Mouse (Mus musculus) frontal cortex, postnatal 36 days (tissue): Measurements from ENCODE around the gene Vps36.
A peak's percentile ranks its signal among the peaks of the same experiment; 100 is the strongest.

Source experiments
- DNase-seq, 2 experiments: peaks; one replicate each; pipeline ENCODE4 v3.0.0; 2022; ENCODE audit warnings: low spot score in 2 of 2

Gene Vps36

DNA sequence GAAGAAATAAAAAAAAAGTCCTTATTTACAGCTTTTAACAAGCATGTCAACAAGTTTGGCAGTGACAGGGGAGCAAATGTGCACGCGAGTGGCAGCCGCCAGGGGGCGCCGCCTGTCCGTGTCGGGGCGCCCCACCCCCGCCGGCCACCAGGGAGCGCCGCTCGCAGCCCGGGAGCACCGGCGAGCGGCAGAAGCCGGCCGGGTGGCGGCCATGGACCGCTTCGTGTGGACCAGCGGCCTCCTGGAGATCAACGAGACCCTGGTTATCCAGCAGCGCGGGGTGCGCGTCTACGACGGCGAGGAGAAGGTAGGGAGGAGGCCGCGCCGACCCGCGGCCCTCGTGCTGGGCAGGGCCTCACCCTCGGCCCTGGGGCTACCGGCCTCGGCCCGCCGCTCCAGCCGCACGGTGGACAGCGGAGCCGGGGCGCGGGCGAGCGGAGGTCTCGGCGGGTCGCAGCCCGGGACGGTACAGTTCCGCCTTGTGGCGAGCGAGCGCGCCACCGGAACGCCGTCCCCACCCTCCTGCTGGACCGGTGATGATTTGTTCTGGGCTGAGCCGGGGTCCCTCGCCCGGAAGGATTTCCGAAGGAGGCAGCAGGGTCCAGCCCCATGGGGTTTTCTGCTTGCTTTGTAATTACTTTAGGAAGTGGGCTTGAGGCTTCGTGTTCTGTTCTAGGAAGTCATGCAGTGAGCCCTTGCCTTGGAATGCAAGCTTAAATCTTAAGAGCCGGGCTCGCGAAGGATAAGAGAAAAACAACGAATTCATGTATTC, at the start of gene Vps36:
Gene Vps36, plus strand, starts transcription at position 150 of the 772 bp plus-strand sequence.
- DNase-seq: peak; percentile 85 to 87

DNA sequence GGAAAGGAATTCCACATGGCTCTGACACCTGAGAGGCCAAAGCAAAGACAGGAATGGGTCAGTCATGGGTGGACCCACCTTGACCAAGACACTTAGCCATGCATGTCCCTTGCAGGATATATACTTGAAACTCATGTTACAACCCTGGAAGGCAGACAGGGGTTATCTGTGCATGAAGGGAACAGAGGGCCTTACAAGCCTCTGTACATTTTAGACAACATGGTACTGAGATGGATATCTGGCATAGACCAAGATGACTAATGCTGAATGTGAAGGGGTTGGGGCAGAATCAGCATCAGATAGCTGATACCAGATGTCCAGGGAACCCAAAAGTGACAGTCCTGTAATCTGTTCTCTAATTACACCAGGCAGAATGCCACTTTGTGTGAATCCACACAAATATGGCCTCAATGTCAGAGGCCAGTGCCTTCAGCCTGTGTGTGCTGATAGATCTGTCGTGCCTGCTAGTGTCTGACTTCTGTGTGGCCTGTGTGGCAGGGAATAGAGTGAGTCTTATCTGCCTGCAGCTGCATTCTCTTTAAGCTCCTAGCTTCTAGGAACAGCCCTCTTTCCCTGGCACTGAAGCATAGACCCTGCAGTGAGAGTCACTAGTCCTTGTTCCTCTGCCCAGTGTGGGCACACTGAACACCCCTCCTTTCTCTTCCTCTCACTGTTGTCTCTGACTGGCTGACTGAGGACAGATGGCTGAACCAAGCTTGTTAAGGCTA, 48.7 kb upstream of the Vps36 start:
- no peak for DNase-seq

DNA sequence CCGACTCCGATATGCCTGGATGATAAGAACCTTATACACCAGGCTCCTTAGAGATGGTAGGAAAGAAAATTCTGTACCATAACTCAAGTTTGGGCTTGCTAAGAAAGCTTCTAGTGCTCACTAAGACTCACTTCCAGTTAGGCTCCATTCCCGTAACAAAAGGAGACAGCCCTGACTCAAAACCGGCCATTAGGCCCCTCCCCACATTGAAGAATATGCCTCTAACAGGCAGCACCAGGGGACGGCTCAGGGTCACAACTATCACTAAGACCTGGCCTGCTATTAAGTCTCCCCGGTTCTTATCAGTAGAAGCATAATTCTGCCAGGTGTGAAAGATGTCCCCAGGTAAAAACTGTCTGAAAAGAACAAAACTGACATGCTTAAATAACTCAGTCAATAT, 46.8 kb upstream of the Vps36 start:
- DNase-seq: no peak

DNA sequence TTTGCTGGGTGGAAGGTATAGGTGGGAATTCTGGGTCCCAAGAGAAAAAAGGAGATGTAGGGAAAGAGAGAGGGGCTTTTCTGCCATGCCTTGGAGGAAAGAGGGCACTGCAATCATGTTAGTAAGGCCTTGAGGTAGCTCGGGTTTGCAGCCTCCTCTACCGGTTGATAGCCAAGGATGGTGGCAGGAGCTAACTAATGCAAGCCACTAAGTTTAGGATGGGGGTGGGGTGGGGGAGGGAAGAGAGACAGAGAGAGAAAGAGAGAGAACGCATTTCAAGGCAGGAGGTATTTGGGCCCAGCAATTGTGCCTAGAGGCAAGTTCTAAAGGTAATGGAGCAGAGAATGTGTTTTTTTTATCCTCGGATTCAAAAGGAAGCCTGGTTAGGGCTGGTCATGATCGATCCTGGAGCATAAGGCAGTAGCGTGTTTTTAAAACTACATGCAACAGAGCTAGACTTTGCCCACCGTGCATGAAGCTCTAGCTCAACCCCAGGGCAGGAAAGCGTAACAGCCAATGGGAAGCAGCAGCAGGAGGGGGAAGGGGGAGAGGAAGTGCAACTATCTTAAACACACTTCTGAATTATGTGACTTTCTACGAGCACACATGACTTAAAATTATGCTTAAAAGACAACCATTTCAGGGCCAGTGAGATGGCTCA, 44.8 kb upstream of the Vps36 start:
- no peak for DNase-seq

DNA sequence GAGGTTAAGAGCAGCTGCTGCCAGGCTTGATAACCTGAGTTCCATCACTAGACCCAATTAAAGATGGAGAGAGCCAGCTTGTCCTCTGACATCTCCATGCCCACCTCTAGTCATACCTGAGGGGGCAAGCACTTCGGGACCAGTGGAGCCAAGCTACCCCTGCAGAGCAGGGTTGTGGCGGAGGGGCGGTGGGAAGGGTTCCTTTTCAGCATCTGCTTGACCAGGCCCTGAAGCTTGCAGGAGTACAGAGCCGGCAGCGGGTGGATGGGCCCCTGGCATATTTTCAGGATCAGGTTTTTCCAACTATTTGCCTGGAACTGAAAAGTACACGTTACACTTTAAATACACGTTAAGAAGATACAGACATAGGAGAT, 44.3 kb upstream of the Vps36 start:
- DNase-seq: no peak

DNA sequence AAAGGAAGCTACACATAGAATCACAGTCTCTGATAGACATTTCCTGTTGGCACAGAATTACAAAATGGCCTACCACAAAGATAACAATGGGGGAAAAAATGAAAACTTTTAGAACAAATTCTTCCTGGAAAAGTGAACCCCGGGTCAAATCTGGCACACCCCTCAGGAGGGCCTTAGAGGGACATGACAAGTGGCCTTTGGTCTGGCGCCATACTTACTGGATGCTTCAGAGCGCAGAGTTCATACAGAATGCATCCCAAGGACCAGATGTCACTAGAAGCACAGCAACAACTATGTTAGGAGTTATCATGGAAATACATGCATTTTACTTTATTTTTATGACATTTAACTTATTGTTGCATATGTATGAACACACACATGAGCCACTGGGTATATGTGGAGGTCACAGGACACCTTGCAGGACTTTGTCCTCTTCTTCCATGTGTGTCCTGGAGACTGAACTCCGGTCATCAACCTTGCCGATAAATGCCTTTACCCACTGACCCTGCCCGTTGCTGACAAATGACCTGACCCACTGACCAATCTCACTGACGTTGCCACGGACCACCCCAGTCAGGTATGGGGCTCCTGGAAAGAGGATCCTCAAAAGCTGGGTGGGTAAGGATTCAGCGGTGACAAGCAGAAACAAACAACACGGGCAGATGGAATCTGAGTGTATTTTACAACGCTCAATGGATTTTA, 42.8 kb upstream of the Vps36 start:
- DNase-seq: no peak

DNA sequence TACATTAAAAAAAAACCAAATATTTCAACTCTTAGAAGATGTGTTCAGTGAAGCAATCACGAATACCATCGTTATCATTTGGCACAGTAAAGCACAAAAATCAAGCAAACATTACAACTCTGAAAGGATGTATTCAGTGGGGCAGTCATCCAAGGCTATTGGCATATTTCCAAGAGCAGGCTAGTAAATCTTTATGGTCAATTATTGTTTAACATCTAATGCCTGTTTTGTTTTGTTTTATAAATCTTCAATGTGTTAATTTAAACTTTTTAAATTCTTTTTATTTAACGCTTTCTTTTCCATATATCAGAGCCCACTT, 42.3 kb upstream of the Vps36 start:
- no peak for DNase-seq

DNA sequence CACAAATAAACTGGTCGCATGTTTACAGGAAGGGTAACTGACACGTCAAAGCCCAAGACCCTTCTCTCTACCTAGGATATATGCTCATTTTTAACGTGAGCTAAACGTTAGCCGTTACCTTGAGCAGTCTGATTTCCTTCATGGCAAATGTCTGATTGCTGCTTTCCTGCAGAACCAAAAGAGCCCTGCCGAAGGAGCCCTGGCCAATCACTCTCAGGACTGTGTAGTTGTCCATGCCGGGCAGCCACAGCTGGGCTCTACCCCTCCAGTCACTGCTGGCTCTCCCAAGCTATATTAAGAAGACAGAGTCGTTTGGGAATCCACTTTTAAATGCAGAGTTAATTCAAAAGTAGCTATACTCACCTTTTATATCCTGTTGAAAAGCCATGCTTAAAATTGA, 30.4 kb upstream of the Vps36 start:
- no peak for DNase-seq

DNA sequence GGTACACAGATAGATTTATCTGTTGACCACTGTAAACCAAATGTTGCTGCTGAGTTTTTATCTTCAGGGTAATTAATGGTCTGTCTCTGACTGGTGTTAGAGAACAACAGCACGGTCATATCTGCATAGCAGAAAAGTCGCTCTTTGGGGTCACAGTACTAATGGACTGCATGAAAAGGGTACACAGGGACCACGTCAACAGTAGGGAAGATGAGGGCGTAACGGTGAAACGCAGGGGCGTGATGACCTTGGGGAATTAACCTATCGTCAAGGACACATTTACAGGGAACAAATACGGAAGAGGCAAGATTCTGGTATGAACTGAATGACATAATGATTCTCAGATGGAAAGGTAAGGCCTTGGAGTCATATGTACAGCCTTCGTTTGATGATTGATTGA, 28.2 kb upstream of the Vps36 start:
- DNase-seq: no peak

DNA sequence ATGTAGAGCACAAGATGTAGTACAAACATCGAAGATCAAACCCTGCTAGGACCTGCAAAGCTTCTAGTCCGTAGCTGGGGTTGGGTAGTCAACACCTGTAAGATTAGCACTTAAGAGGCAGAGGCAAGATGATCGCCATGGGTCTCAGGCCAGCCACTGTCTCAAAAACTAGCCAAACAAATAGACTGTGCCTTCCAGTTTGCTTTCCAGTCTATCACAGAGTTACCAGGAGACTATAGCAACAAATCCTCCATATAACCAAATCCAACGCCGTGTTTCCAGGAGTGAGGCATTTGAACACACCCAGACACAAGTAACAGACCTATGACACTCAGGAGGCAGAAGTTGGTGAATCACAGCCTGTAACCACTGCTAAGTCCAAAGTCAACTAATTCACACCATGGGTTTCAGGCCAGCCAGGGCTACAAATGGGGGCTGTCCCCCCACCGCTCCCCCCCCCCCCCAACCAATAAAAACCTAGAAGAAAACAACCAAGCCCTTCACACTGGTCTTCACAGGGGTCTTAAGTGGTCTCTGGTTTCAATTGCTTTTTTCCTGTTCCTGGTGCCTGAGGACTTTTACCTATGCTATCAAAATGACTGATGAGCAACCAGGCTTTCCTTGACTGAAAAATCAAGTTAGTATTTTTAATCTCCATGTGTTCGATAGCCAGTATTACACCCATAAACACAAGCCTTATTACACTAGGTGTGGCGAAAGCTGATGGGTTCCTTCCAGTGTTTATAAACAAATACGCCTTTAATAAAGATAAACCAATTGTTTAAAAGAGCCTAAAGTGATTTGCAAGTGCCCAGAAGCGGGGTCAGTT, 27.1 kb upstream of the Vps36 start:
- DNase-seq: no peak

DNA sequence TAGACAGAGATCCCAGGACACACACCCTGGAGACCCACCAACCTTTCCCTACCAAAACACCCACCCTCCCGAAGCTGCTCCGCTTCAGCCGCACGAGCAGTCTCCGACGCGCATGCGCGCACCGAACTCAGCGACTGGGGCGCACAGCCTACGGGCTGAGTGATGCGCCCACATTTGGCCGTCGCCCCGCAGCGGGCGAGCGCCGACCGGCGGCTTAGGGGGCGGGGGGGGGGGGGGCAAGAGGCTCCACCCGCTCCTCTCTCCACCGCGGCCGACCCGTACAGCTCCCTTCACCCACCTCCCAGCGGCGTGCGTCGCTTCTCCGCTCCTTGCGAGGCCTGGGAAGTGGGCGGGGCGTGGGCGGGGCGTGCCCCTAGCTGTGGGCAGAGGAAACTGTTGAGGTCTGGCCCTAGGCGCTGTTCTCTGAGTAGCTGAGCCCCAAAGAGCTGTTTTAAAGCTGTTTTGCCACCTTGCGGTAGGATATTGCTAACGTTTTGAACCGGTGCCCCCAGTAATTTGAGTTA, 26.5 kb upstream of the Vps36 start, which contains the start of gene Nek3:
Gene Nek3, minus strand, starts transcription at position 356 of the 524 bp plus-strand sequence.
- peak; percentile 72 to 73 for DNase-seq

DNA sequence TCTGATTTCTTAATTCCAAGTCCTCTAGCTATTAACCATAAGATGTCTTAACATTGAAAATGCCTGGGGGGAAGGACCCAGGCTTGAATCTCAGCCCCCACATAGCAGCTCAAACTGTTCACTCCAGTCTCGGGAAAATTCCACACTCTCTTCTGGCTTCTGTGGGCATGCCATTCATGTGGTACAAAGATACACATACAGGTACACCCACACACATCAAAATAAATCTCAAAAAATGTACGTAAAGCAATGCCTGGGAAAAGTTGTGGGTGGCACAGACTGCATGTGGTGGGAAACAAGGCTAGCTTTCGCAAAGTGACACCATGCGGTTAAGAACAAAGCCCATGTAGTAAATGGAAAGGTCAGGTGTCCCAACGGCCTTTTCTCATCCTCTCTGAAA, 23.4 kb upstream of the Vps36 start:
- DNase-seq: peak in 1 of 2 experiments; percentile 31

DNA sequence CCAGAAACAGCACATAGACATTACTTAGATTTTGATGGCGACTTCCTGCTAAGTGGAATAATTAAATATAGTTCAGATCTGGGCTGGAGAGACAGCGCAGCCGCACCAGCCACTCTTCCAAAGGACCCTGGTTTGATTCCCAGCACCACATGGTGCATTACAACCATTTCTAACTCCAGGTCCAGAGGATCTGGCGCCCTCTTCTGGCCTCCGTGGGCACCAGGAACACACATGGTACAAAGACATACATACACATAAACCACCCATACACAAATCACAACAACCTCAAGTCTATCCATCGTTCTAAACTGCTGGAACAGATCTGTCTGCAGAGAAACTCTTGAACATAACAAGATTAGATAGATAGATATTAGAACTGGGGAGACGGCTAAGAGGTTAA, 16.6 kb upstream of the Vps36 start:
- no peak for DNase-seq

DNA sequence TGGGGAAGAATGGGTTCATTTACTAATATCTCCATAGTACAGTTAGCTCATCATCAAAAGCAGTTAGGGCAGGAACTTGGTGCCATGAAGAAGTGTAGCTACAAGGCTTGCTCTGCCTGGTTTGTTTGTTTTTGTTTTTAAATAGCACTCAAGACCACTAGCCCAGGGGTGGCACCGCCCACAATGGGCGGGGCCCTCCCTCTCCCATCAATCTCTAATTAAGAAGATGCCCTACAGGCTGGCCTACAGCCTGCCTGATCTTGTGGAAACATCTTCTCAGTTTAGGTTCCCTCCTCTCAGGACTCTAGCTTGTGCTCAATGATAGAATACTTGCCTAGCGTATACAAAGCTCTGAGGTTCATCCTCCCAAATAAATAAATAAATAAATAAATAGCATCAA, 7.7 kb upstream of the Vps36 start:
- DNase-seq: no peak

DNA sequence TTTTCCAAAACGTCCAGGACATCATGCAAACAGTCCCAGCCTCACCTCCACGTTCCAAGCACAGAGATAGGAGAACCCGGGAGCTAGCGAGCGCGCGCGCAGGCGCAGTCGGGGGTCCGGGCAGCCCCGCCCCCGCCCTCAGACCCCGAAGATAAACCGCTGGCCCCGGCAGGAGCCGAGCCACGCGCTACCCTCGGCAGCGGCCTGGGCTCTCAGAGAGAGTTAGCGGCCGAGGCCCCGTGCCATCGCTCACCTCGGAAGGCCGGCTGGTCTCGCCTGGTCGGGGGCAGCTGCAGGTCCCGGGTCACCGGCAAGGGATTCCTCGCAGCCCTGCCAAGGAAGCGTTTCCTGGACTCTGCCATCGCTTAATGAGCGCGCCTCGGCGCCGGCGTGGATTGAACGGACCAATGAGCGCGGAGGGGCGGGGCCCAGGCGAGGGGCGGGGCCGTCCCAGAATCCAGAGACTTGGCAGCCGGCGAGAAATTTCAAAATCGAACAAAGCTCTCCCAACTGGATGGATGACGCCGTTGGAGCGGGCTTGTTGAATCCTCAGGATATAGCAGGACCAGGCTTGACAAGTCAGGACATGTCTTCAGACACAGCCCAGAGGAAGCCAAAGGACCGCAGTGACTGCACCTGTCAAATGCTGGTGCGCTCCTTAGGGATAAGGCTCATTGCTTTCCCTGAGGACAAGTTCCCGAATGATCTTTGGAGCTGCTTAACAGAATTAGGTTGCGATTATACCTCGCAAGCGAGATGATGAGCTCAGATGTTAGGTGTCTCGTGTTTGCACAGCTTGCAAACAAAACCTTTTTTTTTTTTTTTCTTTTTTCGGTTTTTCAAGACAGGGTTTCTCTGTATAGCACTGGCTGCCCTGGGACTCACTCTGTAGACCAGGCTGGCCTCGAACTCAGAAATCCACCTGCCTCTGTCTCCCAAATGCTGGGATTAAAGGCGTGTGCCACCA, 6.9 kb upstream of the Vps36 start, which contains the start of gene Ckap2:
Gene Ckap2, minus strand, starts transcription at position 389 of the 967 bp plus-strand sequence.
- DNase-seq: peak; percentile 82 to 84

DNA sequence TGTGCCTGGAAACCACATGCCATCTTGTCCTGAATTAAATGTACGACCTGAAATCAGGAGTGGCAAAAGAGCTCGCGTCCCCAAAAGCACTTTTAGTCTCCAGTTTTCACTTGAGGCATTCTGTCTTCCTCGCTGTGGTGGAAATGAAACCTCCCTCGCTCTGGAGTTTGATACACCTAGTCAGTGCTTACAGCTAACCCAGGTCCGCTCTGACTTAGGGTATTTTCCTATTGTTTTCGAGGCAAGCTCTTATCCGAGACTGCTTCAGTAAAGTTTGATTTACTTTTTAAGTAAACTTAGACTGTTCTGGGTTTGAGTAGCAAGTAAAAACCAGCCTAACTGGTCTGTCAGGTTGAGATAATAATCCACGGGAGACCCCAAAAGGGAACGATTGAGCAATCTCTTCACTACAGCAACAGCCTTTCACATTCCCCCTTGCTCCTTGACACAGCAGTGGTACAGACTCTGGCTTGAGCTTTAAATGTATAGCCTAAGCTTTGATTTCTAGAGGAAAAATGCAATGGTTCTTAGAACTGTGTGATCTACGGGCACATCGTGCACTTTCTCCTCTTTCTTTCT, 912 bp downstream of the Vps36 start:
- no peak for DNase-seq

DNA sequence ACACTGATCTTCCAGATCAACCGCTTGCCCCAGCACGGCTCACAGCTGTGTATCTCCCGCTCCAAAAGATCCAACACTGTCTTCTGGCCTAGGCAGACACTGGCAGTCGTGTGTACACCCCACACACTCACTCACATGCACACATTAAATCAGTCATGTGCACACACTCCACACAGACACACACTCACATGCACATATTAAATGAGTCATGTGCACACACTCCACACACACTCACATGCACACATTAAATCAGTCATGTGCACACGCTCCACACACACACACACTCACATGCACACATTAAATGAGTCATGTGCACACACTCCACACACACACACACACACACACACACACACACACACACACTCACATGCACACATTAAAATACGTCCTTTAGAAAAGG, 5.3 kb downstream of the Vps36 start:
- no peak for DNase-seq

DNA sequence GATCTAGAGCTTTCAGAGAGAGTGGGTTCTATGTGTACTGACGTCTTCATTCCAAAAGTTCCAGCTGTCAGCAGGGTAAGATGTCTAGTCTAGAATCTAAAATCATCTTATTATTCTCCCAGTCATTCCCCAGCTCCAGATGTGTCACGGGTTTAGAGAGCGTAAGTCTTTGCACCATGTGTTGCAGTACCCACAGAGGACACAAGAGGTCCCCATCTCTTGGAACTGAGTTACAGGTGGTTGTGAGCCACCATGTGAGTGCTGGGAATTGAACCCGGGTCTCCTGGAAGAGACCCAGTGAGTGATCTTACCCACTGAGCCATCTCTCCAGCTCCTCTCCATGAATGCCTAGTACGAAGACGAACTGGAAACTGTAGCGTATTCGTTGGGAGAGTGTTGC, 6.9 kb downstream of the Vps36 start:
- DNase-seq: no peak

DNA sequence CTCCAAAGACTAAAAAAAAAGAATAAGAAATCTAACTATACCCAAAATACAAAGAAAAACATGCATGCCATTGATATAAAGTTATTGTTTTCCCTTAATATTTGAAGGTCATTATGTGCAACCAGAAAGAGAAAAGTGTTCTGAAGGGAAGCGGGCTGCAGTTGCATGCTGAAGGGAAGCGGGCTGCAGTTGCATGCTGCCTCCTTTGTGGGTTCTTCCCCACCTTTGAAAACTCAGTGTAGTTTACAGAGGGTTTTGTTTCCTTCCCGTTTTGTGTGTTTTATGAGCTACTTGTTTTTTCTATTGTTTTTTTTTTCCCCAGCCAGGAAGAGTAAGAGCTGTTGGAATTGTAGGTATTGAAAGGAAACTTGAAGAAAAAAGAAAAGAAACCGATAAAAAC, 14.9 kb downstream of the Vps36 start:
- no peak for DNase-seq

DNA sequence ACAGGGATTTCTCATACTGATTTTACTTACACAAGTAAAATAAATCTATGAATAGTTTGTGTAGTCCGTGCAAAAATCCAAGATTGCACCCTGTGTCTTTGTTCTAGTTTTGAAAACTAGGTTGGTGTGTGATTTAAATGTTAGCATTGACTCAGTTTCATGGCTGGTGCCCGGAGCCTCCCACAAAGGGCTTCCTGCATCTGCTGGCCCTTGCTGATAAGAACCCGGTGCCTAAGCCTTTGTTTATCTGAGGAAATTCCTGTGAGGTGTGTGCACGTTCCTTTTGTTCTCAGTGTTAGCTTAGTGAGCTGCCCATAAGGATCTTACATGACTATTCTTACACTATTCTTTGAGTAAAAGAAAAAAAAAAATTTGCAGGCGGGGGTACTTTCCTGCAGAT, 16.4 kb downstream of the Vps36 start:
- no peak for DNase-seq
